15 mouse cellular contexts compared by ENCODE assay signal in genomic region chr7:110649133-110649987, GRCm38 (mm10). TPM values are rescaled to one million over a fixed set of nuclear protein-coding genes. Genes with fewer than 3 reads are reported as not detected.
DNase-seq lines count a peak whose midpoint lies in the region; ATAC-seq and TF ChIP-seq lines count a peak whose summit lies in the region.
"Had no signal": no experiment of that assay in that cellular context is flagged by ENCODE, and none has a peak within 500 bp of the region (broad histone marks: within the 10 kb centered on the region; RNA-seq: fewer than 3 reads in every experiment).

No protein-coding gene starts in this region.

- no peak overlapping the region for H3K4me3 ChIP-seq in kidney, postnatal 0 days (replicated peaks; ENCODE audit: low read depth, low read length)
- H3K4me3 ChIP-seq in testis, adult 2 months (ENCODE audit: control insufficient read depth, low read depth, low read length): no peak overlapping the region
- no peak overlapping the region for H3K4me3 ChIP-seq in intestine, embryonic 16.5 days (ENCODE audit: low read length)
- H3K4me3 ChIP-seq: erythroblast, embryonic 14.5 days; hindbrain, embryonic 10.5 days; liver, embryonic 15.5 days; megakaryocyte, embryonic 14.5 days had no signal

- peak overlapping the region; percentile 84 for H3K27ac ChIP-seq in kidney, postnatal 0 days
- H3K27ac ChIP-seq in testis, adult 2 months (ENCODE audit: control insufficient read depth, insufficient read depth, low read depth, low read length): peak overlapping the region; percentile 86
- H3K27ac ChIP-seq in intestine, embryonic 16.5 days (ENCODE audit: low read length): peak overlapping the region; percentile 93
- H3K27ac ChIP-seq: hindbrain, embryonic 10.5 days; liver, embryonic 15.5 days had no signal

- no peak; the same call in 1 of the 2 replicates for ATAC-seq in kidney, postnatal 0 days (replicated peaks; ENCODE audit: low FRiP score, low read depth)
- ATAC-seq in intestine, embryonic 16.5 days: no peak; the same call in 1 of the 2 replicates
- ATAC-seq: forebrain, postnatal 0 days had no signal

- H3K4me2 ChIP-seq in kidney, postnatal 0 days (ENCODE audit: low read length): no peak overlapping the region
- 0 out of 2 replicates have a peak overlapping the region, but pooled peaks have one; percentile 44 for H3K4me2 ChIP-seq in intestine, embryonic 16.5 days (ENCODE audit: low read depth, low read length)

- peak; percentile 25; the same call in 1 of the 2 replicates for TF ChIP-seq CTCF in kidney, postnatal 0 days (IDR thresholded peaks at IDR 0.05; ENCODE audit: low read depth)
- TF ChIP-seq CTCF in testis, adult 2 months (IDR thresholded peaks at IDR 0.05; ENCODE audit: control insufficient read depth, insufficient read depth, insufficient replicate concordance, low read depth, low read length): peak; percentile 46; the same call in 1 of the 2 replicates

- no peaks in the 10 kb centered on the region for H3K27me3 ChIP-seq in kidney, postnatal 0 days (ENCODE audit: insufficient read depth, low read length)
- no peaks in the 10 kb centered on the region for H3K27me3 ChIP-seq in testis, adult 2 months (ENCODE audit: control insufficient read depth, insufficient read depth, low read length)
- no peaks in the 10 kb centered on the region for H3K27me3 ChIP-seq in intestine, embryonic 16.5 days (replicated peaks; ENCODE audit: control insufficient read depth, insufficient read depth, low read length)
- H3K27me3 ChIP-seq: CH12.LX; liver, embryonic 15.5 days had no signal

- no peak for DNase-seq in kidney, postnatal 0 days (ENCODE audit: low spot score)
- no peak for DNase-seq in kidney, adult 8-10 months
- DNase-seq in testis, postnatal 14 days (ENCODE audit: low spot score): no peak
- DNase-seq in frontal cortex, postnatal 14 days (ENCODE audit: low spot score in 2 of 2): no peak
- no peak for DNase-seq in ovary, postnatal 36 days (ENCODE audit: low spot score)
- DNase-seq: adrenal gland, postnatal 25 days; cerebellum, adult 11-12 months; forebrain, postnatal 0 days had no signal

- H3K9me3 ChIP-seq in kidney, postnatal 0 days (replicated peaks; ENCODE audit: low read length): no peaks in the 10 kb centered on the region
- H3K9me3 ChIP-seq in intestine, embryonic 16.5 days (ENCODE audit: control insufficient read depth, low read length): peaks cover 5% of the 10 kb centered on the region
- H3K9me3 ChIP-seq: liver, embryonic 15.5 days had no signal

- TF ChIP-seq POLR2A in testis, adult 2 months (IDR thresholded peaks at IDR 0.05; ENCODE audit: control insufficient read depth, low read depth, low read length): no peak

- H3K9ac ChIP-seq in kidney, postnatal 0 days (ENCODE audit: low read depth, low read length): no peak overlapping the region
- H3K9ac ChIP-seq in intestine, embryonic 16.5 days (ENCODE audit: low read depth, low read length): 0 out of 2 replicates have a peak overlapping the region, but pooled peaks have one; percentile 61
- H3K9ac ChIP-seq: forebrain, postnatal 0 days; liver, embryonic 15.5 days had no signal

- WGBS in kidney, postnatal 0 days: 77% methylated on average over 6 of the region's 6 CpGs
- WGBS in intestine, embryonic 16.5 days: 79% methylated on average over 6 of the region's 6 CpGs

- H3K36me3 ChIP-seq in kidney, postnatal 0 days (ENCODE audit: insufficient read depth, low read length): no peaks in the 10 kb centered on the region
- no peaks in the 10 kb centered on the region for H3K36me3 ChIP-seq in testis, adult 2 months (ENCODE audit: control insufficient read depth, insufficient read depth, low read length)
- H3K36me3 ChIP-seq in intestine, embryonic 16.5 days (ENCODE audit: control insufficient read depth, insufficient read depth, low read length): no peaks in the 10 kb centered on the region; the same call in 1 of the 2 replicates
- H3K36me3 ChIP-seq: hindbrain, embryonic 10.5 days; liver, embryonic 15.5 days had no signal

- H3K4me1 ChIP-seq in kidney, postnatal 0 days (replicated peaks; ENCODE audit: insufficient read depth, low read length): peaks cover 13% of the 10 kb centered on the region
- H3K4me1 ChIP-seq in testis, adult 2 months (ENCODE audit: control insufficient read depth, insufficient read depth, low read length): peaks cover 11% of the 10 kb centered on the region
- peaks cover 16% of the 10 kb centered on the region; the same call in 1 of the 2 replicates for H3K4me1 ChIP-seq in intestine, embryonic 16.5 days (ENCODE audit: control insufficient read depth, insufficient read depth, low read length)
- H3K4me1 ChIP-seq: liver, embryonic 15.5 days had no signal

RNA-seq across cellular contexts. Expression of gene Adm, which starts 21.9 kb away (rescaled TPM):
- 9.9 and 10.6 TPM in 2 replicates for polyA plus RNA-seq in kidney, postnatal 0 days (2015; fragmentation: Nextera tagmentation; extraction: Ambion mirVana)
- polyA plus RNA-seq in testis, adult 2 months (2012; rRNA removed): 0.30 and 0.94 TPM in 2 replicates
- polyA plus RNA-seq in intestine, embryonic 16.5 days (2015; fragmentation: Nextera tagmentation; extraction: Ambion mirVana): 5.4 and 5.8 TPM in 2 replicates
- polyA plus RNA-seq: erythroblast, embryonic 14.5 days had no signal

RNA-seq across cellular contexts. Expression of gene Sbf2, which starts 34.6 kb away (rescaled TPM):
- polyA plus RNA-seq in kidney, postnatal 0 days (2015; fragmentation: Nextera tagmentation; extraction: Ambion mirVana): 26.9 and 27.5 TPM in 2 replicates
- polyA plus RNA-seq in testis, adult 2 months (2012; rRNA removed): 35.2 and 37.0 TPM in 2 replicates
- polyA plus RNA-seq in intestine, embryonic 16.5 days (2015; fragmentation: Nextera tagmentation; extraction: Ambion mirVana): 24.7 and 26.6 TPM in 2 replicates
- polyA plus RNA-seq: erythroblast, embryonic 14.5 days had no signal
